Mouse (Mus musculus): ENCODE measurements around the gene Itk. TPM values are rescaled to one million over a fixed set of nuclear protein-coding genes. Genes with fewer than 3 reads are reported as not detected.

Gene Itk
- polyA plus RNA-seq, 1 experiment from 2014 or later, result 0.03 TPM

- POLR2A ChIA-PET, result no interaction called here
- peak; percentile 69 for TF ChIP-seq CTCF (IDR thresholded peaks at IDR 0.05)
- DNase-seq (ENCODE audit: low read depth, low spot score) (no peak), ATAC-seq (peak; percentile 78)
- in situ Hi-C loops (cut with MboI; ENCODE audit: low pct_unique_long_range_greater_than_20kb), result no loop called here
- H3K27me3 ChIP-seq, result no peaks in the 10 kb centered on the region
- CTCF ChIA-PET, result interaction anchor here (0.6 to 4.0 kb wide), 15 partner anchors 9 to 156 kb away, joined by 3 to 9 read pairs (median 4); partner anchors contain the start of gene Fndc9
These were observed 114.0 kb downstream of the Itk start for GRCm38 (mm10) chr11:46275302-46275701.

Other genes with a start within 250 kb of the Itk start
- not detected for gene Nipal4, start 223.0 kb downstream of the Itk start, polyA plus RNA-seq (2021)
- 0.47 TPM for gene Fndc9, start 154.0 kb downstream of the Itk start, polyA plus RNA-seq (2021)
- 15.3 TPM for gene Cyfip2, start 76.7 kb downstream of the Itk start, polyA plus RNA-seq (2021)
- not detected for gene Fam71b, start 7.0 kb upstream of the Itk start, polyA plus RNA-seq (2021)
- gene Med7, start 47.4 kb upstream of the Itk start, polyA plus RNA-seq (2021), result 51.4 TPM
- not detected for gene Havcr2, start 65.4 kb upstream of the Itk start, polyA plus RNA-seq (2021)
- not detected for gene Gm12169, start 134.7 kb upstream of the Itk start, polyA plus RNA-seq (2021)
- not detected for gene BC053393, start 182.0 kb upstream of the Itk start, polyA plus RNA-seq (2021)
- gene Dppa1, start 239.7 kb upstream of the Itk start, polyA plus RNA-seq (2021), result not detected